Mouse (Mus musculus) frontal cortex, postnatal 25 days (tissue): ENCODE measurements at regions not wholly inside any gene's neighbourhood (a gene's known extent, or its start where the extent isn't known, plus 50 kb on each side); places are given as distances from the start of the nearest gene placed in this dataset.

ENCODE experiments used
- DNase-seq, 2 experiments: peaks; one replicate each; pipeline ENCODE4 v3.0.0; 2022; ENCODE audit warnings: low spot score in 2 of 2

DNA sequence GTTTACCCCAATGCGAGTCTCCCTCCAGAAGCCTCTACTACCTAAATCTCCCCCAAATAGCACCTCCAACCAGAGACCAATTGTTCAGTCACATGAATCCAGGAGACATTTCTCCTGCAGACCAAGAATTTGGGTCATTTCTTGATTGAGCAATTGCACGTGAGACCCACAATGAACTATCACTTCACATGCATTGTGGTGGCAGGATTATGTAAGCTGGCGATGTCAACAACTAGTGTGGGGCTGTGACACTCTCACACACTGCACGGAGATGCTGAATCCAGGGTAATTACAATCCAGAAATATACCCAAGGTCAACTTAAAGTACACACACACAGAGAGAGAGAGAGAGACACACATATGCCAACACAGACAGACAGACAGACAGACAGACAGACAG lies 148.5 kb upstream of the Dyrk2 start:
- no peak for DNase-seq

- no peak for DNase-seq
Measured at GRCm38 (mm10) chr10:119016104-119016503, 146.1 kb upstream of the Dyrk2 start.

- DNase-seq: no peak
Measured at GRCm38 (mm10) chr10:119015311-119016055, 145.5 kb upstream of the Dyrk2 start.

- DNase-seq: no peak
Measured at GRCm38 (mm10) chr10:119014731-119015130, 144.7 kb upstream of the Dyrk2 start.

DNA sequence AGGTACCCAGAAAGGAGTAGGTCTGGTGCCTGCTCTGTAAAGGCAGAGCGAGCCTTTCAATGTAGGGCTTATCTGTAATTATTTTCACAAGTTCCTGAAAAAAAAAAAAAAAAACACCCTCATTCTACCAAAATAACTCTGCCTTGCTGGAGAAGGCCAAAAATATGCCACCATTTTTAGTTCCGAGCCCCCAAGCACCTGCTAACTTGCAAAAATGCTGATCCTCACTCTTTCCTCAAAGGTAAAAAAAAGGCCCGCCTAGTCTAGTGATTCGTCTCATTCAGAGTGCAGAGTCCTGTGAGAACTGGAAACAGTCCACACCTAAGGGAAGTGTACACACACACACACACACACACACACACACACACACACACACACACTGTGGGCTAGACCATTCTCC lies 143.7 kb upstream of the Dyrk2 start:
- no peak for DNase-seq

DNA sequence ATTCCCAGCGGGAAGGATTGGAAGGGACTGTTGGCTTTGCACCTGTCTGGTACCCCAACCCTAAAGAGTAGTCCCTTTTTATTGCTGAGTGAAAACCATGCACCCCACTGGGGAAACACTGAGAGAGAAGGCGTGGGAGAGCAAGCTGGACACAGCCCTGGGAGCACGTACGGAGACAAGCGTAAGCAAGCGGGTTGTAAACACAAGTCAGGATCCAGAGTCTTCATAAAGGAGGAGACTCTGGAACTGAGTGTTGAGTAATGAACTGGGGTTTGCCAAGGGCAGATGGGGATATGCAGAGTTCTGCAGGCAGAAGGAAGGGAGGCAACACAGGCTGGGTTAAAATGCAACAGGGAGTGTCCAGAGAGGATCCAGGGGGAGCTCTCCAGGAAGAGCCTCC lies 141.5 kb upstream of the Dyrk2 start:
- no peak for DNase-seq

- no peak for DNase-seq
Measured at GRCm38 (mm10) chr10:119010884-119011283, 140.9 kb upstream of the Dyrk2 start.

DNA sequence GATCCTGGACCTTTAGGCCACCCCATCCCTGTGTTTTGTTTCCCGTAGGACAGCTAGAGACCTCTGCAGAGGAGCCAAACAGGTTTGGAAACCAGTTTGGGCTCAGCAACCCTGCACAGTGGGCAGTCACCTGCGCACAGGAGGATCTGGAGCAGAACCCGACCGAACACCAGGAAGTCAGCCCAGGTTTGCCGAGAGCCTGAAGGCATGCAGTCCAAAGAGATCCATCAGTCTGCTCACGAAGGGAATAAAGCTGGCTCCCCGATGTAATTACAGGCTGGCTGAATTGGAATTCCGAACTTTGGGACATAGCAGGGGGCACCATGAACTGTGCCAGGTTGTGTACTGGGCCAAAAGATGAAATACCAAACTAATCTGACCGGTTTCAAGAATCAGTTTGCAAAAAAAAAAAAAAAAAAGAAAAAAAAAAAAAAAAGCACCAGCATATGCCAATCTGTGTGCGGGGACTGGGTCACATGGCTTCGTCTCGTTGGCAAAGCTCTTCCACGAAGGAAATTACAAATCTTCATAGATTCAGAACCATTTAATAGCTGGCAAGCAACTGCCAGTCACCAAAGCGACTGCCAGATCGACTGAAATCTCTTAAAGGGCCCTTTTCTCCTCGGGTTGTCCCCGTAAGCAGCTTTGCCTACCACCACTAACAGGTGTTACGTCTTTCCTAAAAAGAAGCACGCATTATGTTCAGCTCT lies 137.0 kb upstream of the Dyrk2 start:
- DNase-seq: no peak

GRCm38 (mm10) chr10:119005491-119005890 lies 135.5 kb upstream of the Dyrk2 start:
- no peak for DNase-seq

GRCm38 (mm10) chr10:119004426-119004825 lies 134.4 kb upstream of the Dyrk2 start:
- no peak for DNase-seq

DNA sequence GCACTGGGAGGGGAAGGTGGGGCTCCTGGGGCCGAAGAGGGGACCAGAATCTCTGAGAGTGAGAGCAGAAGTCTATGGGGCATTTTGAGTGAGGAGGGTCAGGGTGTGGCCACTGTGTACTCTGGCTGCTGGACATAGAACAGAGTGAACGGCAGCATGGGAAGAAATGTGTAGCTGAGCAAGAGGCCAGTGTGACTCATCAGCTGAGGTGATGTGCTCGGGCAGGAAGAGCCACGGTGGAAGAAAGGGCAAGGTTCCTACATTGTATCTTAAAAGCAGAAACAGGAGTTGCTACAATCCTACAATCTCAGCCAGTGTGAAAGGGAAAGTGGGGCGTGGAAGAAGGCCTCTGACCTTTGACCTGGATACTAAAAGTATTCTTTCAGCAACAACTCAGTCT lies 133.8 kb upstream of the Dyrk2 start:
- DNase-seq: no peak

DNA sequence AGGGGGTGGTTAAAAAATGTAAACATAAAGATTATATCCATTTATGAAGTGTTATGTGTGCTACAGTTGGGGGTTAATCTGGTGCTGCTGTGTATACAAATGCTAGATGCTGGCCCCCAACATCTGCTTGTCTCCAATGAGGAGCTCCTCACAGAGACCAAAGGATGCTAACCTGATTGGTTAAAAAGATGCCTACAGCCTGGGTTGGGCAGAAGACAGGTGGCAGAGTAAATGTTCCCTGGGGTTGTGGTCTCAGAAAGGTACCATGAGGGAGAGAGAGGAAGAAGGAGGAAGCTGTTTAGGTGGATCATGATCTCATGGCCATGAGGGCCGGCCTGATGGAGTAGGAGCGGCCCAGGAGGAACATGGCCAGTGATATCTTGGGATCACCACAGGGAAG lies 133.0 kb upstream of the Dyrk2 start:
- DNase-seq: no peak

DNA sequence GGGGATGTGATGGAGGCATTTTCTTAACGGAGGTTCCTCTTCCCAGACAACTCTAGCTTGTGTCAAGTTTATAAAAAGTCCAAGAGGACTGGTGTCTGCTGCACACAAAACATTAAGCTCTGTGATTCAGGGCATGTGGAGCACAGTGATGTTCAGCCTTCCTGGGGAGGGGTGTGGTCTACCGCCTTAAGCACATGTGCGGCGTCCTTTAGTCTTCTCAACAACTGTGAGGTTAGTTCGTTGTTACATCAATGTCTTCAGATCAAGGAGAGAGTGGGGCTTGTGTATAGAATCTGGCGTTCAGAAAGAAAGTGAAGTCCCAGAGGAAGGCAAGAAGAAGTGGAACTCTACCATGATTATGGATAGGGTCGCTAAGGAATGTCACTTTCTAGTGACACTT lies 131.9 kb upstream of the Dyrk2 start:
- DNase-seq: no peak

GRCm38 (mm10) chr10:119001000-119001780 lies 131.2 kb upstream of the Dyrk2 start:
- no peak for DNase-seq

DNA sequence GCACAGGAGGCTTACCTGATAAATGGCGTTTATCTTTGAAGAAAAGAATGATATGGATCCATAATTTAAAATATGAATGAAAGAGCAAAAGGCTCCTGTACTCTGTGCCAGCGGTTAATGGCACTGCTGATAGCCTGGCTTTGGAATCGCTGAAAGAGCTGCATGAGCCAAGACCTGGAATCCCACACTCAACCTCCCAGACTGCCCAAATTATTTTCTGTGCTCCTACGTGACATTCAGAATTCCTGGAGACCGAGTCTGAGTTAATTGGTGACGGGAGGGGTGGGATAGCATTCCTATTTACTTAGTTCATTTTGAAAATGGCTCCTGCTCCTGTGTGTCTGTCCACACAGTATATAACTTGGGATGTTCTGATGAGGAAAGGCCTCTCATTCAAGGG lies 129.0 kb upstream of the Dyrk2 start:
- DNase-seq: no peak

DNA sequence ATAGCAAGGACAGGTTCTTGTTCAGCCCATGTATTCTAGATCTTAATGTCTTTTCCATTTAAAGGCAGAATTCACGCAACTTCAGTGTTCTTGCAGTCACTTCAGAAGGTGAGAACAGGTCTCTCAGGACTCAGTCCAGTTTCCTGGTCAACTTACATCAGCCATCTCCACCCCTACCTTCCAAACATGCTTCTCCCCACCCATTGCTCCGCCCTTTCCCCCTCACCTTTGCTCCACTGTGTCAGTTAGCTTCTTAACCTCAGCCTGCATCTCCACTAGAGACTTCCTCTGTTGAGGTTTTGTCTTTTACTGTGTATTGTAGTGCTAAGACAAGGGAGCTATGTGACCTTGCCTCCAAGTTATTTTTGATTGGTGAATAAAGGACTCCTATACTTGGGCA lies 127.0 kb upstream of the Dyrk2 start:
- DNase-seq: no peak

- no peak for DNase-seq
Measured at GRCm38 (mm10) chr10:118993819-118994574, 124.0 kb upstream of the Dyrk2 start.

GRCm38 (mm10) chr10:118991213-118991612 lies 121.2 kb upstream of the Dyrk2 start:
- no peak for DNase-seq

DNA sequence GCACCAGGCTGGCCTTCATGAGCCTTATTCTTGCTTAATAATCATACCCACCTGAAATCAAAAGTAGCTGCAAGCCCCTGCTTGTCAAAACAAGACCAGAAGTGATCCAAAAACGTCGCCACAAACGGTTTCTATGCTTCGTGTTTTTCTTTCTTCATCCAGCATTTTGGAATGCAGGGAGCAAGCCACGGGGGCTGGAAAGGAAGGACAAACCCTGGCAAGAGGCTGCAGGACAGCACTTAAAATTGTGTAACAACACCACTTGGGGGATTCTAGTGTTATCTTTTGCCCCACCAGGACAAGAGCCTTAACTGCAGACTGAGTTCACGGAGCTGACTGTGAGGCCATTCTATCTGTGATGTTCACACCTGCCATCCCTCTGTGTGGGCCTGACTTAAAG lies 120.5 kb upstream of the Dyrk2 start:
- DNase-seq: no peak

DNA sequence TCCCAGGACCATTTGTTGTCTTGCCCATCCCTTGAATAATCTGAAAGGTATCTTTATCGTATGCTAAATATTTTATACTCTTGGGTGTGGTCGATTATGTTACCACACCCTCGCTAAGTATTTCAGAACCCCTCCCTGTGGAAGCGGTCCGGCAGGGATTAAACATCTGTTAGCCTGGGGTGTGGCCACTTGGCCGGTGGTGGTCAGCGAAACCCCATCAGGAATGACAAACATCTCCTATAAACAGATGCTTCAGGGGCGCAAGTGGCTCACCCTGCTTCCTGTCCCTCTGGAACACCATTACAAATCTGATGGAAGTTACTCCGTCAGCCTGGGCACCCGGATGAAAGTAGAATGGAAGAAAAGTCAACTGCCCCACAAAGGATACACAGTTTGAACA lies 119.8 kb upstream of the Dyrk2 start:
- no peak for DNase-seq

GRCm38 (mm10) chr10:118988249-118988648 lies 118.2 kb upstream of the Dyrk2 start:
- DNase-seq: no peak

GRCm38 (mm10) chr10:118984580-118984979 lies 114.6 kb upstream of the Dyrk2 start:
- DNase-seq: no peak
